Mouse (Mus musculus) forebrain, embryonic 15.5 days (tissue): ENCODE measurements around the gene Bbs9. TPM values are rescaled to one million over a fixed set of nuclear protein-coding genes. Genes with fewer than 3 reads are reported as not detected.
"Not testable (repeated sequence)": the region's sequence is repeated elsewhere in the genome, so short reads cannot be mapped to it uniquely, and the experiment has no call there.

Experiments
- ATAC-seq: fragments of 200-750 bp; cut with Nextera tagmentation; replicated peaks from 2 replicates; pipeline ENCODE4 v1.8.0; 2017; ENCODE audit warnings: mild to moderate bottlenecking, moderate TSS enrichment, moderate library complexity
- H3K27ac ChIP-seq: fragments of 300-500 bp; sonication (generic); replicated peaks from 2 replicates; pipeline ENCODE4 v1.5.1; 2015; ENCODE audit warnings: mild to moderate bottlenecking, inconsistent platforms
- H3K27me3 ChIP-seq: fragments of 300-500 bp; sonication (generic); 2 replicates; pipeline ENCODE4 v1.6.1; 2015; ENCODE audit warnings: inconsistent platforms
- H3K36me3 ChIP-seq: fragments of 300-500 bp; sonication (generic); 2 replicates; pipeline ENCODE4 v1.6.1; 2015; ENCODE audit warnings: mild to moderate bottlenecking, inconsistent platforms
- H3K4me1 ChIP-seq: fragments of 300-500 bp; sonication (generic); 2 replicates; pipeline ENCODE4 v1.6.1; 2015; ENCODE audit warnings: inconsistent platforms
- H3K4me2 ChIP-seq: fragments of 300-500 bp; sonication (generic); replicated peaks from 2 replicates; pipeline ENCODE4 v1.6.1; 2015; ENCODE audit warnings: mild to moderate bottlenecking, inconsistent platforms
- H3K4me3 ChIP-seq: fragments of 300-500 bp; sonication (generic); 2 replicates; pipeline ENCODE4 v1.5.1; 2015; ENCODE audit warnings: mild to moderate bottlenecking, inconsistent platforms
- H3K9ac ChIP-seq: fragments of 300-500 bp; sonication (generic); replicated peaks from 2 replicates; pipeline ENCODE4 v1.6.1; 2015; ENCODE audit warnings: mild to moderate bottlenecking, inconsistent platforms
- H3K9me3 ChIP-seq: fragments of 300-500 bp; sonication (generic); 2 replicates; pipeline ENCODE4 v1.6.1; 2016; ENCODE audit warnings: inconsistent platforms
- WGBS: fragments of 180-500 bp; shearing (Covaris S2); methylation state at CpG from one replicate; pipeline ENCODE4 v1.1.7; 2015; ENCODE audit warnings: mixed read lengths; 5-methylcytosine and 5-hydroxymethylcytosine counted together
- polyA plus RNA-seq: library from polyadenylated mRNA; unstranded; fragments of >200 nt; fragmentation: Nextera tagmentation; extraction: Ambion mirVana; gene quantifications from 2 replicates; pipeline ENCODE4 v1.2.1, GENCODE M21; 2015

Bbs9 gene
- polyA plus RNA-seq, 1 experiment from 2014 or later = 20.8 TPM

DNA sequence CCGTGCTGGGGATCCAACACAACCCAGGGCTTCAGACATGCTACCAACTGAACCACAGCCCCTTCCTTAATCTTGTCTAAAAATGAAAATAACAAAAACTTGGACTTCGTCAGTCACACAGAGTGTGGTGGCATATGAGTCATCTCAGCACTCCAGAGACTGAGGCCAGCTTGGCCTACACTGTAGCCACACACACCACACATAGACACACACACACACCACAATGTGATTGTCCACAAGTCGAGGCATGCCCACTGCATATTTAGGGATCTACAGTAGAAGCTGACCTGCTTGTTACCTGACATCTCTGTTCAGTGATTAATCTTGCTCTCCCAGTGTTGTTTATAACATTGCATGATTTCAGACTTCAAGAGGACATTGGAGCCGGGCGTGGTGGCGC, 26.3 kb upstream of the Bbs9 start:
- Histone ChIP-seq H3K9ac (no peak overlapping the region), H3K27ac (no peak overlapping the region), H3K27me3 (no peaks in the 10 kb centered on the region), H3K36me3 (peaks cover 77% of the 10 kb centered on the region), H3K4me1 (no peaks in the 10 kb centered on the region), H3K9me3 (no peaks in the 10 kb centered on the region), H3K4me2 (no peak overlapping the region), H3K4me3 (no peak overlapping the region)
- 96% methylated on average over 6 of the region's 6 CpGs for WGBS
- ATAC-seq = no peak

DNA sequence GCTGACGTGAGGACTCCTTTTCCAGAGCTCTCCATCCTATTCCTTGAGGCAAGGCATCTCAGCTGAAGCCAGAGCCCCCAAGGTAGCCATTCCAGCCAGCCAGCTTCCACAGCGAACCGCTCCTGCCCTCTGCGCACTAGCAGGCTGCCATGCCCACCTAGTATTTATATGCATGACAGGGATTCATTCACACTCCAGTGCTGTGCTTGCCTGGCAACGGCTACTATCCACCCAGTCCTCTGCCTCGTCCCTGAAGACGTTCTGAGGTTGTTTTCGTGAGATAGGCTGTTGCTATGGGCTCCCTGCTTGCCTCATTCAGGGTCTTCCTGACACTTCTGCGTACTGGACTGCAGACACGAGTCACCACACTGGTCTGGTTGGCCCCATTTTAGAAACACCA, 22.8 kb upstream of the Bbs9 start:
- 94% methylated on average over 10 of the region's 10 CpGs for WGBS
- Histone ChIP-seq H3K9me3 (no peaks in the 10 kb centered on the region), H3K27ac (no peak overlapping the region), H3K4me3 (no peak overlapping the region), H3K27me3 (no peaks in the 10 kb centered on the region), H3K4me2 (no peak overlapping the region), H3K9ac (no peak overlapping the region), H3K36me3 (peaks cover 98% of the 10 kb centered on the region), H3K4me1 (no peaks in the 10 kb centered on the region)
- no peak for ATAC-seq

DNA sequence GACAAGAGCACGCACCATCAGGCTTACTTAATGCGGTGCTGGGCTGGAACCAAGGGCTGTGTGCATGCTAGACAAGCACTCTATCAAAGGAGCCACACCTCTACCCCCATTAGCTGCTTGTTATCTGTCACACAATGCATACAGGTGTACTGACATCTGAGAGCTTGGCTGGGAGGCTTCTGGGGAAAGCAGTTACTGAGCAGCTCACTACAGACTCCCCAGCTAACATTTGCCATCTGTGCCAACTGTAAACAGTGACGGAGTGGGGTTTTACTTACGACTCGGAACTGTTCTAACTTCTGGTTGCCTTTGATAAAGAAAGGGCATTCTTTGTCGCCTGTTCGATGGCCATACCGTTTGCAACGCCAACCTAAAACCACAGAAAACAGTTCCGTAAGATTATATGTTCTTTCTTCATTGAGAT, 22.0 kb upstream of the Bbs9 start:
- Histone ChIP-seq H3K27me3 (no peaks in the 10 kb centered on the region), H3K9ac (no peak overlapping the region), H3K4me2 (no peak overlapping the region), H3K36me3 (peaks cover 95% of the 10 kb centered on the region), H3K4me3 (no peak overlapping the region), H3K9me3 (no peaks in the 10 kb centered on the region), H3K27ac (no peak overlapping the region), H3K4me1 (no peaks in the 10 kb centered on the region)
- 90% methylated on average over 10 of the region's 10 CpGs for WGBS
- ATAC-seq = no peak

DNA sequence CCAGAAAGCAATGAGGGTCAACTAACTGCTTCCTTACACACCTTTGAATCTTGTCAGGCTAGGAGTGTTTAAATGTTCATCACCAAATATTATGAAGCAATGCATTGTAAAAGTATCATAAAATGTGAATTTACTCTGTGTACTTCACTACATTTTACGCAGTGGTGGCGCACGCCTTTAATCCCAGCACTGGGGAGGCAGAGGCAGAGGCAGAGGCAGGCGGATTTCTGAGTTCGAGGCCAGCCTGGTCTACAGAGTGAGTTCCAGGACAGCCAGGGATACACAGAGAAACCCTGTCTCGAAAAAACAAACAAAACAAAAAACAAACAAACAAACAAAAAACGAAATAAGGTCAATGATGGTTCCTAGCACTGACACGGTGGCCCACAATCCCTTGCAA, 21.5 kb upstream of the Bbs9 start, which contains the start of gene Gm17545:
Gene Gm17545 (plus strand): TSS at position 301 of the 400 bp plus-strand sequence.
- H3K4me1 ChIP-seq, H3K9ac ChIP-seq, H3K4me3 ChIP-seq, H3K27ac ChIP-seq, H3K4me2 ChIP-seq, H3K27me3 ChIP-seq, H3K9me3 ChIP-seq, ATAC-seq: not testable (repeated sequence)
- peaks cover 90% of the 10 kb centered on the region for H3K36me3 ChIP-seq
- 94% methylated on average over 8 of the region's 8 CpGs for WGBS

DNA sequence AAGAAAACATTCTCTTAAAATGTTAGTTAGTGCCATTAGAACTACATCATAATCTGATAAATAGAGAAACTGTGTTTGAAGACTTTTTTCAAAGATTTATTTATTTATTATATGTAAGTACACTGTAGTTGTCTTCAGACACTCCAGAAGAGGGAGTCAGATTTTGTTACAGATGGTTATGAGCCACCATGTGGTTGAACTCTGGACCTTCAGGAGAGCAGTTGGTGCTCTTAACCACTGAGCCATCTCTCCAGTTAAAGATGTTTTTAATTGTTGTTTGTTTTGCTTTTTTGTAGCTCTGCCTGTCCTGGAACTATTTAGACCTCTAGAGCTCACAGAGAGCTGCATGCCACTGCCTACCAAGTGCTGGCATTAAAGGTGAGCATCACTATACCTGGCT, 20.5 kb upstream of the Bbs9 start:
- ATAC-seq = no peak
- no peak overlapping the region for H3K9ac ChIP-seq
- H3K27me3 ChIP-seq = no peaks in the 10 kb centered on the region
- no peak overlapping the region for H3K27ac ChIP-seq
- H3K9me3 ChIP-seq = no peaks in the 10 kb centered on the region
- no peak overlapping the region for H3K4me2 ChIP-seq
- H3K36me3 ChIP-seq = peaks cover 80% of the 10 kb centered on the region
- no peak overlapping the region for H3K4me3 ChIP-seq
- H3K4me1 ChIP-seq = no peaks in the 10 kb centered on the region

DNA sequence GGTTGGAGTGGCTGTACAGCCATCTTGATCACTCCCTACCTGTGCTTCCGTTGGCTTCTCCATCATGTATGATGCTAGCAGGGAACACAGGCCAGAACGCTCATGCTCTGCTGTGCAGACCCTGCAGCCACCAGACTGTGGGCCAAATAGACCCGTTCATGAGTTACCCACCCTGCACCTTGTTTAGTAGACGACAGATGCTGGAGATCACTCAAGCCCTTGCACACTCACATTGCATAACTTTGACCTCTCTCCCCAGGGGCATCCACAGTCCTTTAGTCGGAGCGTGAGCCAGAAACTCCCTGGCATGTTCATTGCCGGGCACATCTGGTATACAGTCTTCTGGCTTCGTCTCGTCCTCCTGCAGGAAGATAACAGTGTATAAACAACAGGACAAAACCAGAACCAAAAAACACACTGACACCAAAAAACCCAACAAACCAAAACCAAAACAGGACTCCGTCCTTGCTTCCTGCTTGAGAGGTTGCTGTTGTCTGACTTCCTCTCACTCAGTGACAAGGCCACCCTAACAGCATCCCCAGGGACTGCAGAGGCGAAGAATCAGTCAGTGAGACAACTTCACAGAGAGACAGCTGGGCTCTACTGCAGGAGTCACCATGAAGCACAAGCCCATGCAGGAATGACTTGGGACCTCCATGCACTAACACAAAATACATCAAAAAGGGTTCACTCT, 18.2 kb upstream of the Bbs9 start:
- Histone ChIP-seq H3K27me3 (no peaks in the 10 kb centered on the region), H3K27ac (no peak overlapping the region), H3K4me3 (no peak overlapping the region), H3K9me3 (no peaks in the 10 kb centered on the region), H3K36me3 (peaks cover 60% of the 10 kb centered on the region), H3K4me1 (no peaks in the 10 kb centered on the region; the same call in 1 of the 2 replicates), H3K9ac (no peak overlapping the region), H3K4me2 (no peak overlapping the region)
- no peak for ATAC-seq
- WGBS = 94% methylated on average over 11 of the region's 11 CpGs

DNA sequence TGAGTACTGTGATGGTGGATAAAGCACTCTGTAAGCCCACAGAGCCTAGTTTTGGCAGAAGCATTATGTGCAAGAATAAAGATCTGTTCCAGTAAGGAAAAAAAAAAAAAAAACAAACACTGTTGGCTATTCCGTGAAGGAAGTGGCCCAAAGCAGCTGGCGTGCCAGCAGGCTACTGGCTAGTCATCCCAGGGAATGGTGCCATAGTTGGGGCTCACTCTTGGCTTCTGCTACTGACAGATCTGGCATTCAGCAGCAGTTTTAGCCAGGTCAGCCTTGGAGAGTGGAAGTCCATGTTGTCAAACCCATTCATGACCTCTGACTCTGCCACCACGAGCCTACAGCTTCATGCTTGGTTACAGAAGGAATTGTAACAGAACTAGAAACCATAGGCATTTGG, 13.6 kb upstream of the Bbs9 start:
- Histone ChIP-seq H3K27me3 (no peaks in the 10 kb centered on the region), H3K4me3 (no peak overlapping the region), H3K4me2 (no peak overlapping the region), H3K9me3 (no peaks in the 10 kb centered on the region), H3K9ac (no peak overlapping the region), H3K27ac (no peak overlapping the region), H3K4me1 (peaks cover 4% of the 10 kb centered on the region), H3K36me3 (peaks cover 18% of the 10 kb centered on the region)
- WGBS = 67% methylated on average over 3 of the region's 3 CpGs
- ATAC-seq = no peak

DNA sequence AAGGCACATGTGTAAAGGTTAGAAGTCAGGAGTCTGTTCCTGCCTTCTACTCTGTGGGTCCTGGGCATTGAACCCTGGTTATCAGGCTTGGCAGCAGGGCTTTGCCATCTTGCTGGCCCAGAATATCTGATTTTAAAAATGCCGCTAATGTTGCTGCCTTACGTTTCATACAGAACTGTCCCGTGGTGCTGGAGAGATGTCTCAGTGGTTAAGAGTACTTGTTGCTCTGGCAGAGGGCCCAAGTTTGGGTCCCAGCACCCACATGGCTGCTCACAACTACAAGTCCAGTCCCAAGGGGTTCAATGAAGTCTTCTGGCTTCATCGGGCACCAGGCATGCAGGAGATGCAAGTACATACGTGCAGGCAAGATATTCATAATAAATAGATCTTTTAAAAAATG, 9.3 kb upstream of the Bbs9 start:
- no peak for ATAC-seq
- Histone ChIP-seq H3K4me3 (no peak overlapping the region), H3K4me2 (no peak overlapping the region), H3K9me3 (no peaks in the 10 kb centered on the region), H3K9ac (no peak overlapping the region), H3K36me3 (0 out of 2 replicates have a peak, but pooled peaks cover 3% of the 10 kb centered on the region), H3K27me3 (no peaks in the 10 kb centered on the region), H3K27ac (no peak overlapping the region), H3K4me1 (peaks cover 12% of the 10 kb centered on the region)
- 95% methylated on average over 5 of the region's 5 CpGs for WGBS

DNA sequence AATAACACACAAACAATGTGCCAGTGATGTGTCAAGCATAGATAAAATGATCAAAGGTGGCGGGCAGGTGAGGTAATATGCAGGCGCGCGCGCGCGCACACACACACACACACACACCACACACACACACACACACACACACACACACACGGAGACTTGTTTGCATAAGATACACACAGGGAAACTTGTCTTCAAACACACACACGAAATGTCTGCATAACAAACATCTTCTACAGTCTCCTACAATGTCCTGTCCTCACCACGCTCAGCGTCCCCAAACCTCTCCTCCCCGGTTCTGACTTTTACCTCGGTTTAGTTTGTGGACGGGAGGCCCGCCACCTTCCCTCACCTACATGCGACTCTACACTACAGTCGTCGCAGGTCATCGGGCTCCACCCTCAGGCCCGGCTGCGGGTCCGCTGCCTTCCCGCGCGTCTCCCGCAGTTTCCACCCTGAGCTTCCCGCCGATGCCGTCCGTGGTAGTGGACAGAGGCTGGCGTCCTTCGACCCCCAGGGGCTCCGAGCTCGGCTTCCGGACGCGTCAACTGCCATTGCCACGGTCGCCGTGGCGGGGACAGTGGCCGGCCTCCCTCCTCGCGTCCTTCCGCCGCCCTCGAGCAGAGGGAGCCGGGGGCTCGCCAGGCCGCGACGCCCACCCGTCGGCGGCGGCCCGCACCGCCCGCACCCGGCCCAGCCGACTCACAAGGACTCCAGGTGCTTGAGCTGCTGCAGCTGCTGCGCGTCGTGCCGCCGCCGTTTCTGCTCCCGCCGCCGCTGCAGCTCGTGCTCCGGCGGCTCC, 7.9 kb upstream of the Bbs9 start:
- H3K4me1 ChIP-seq = peaks cover 12% of the 10 kb centered on the region
- H3K27me3 ChIP-seq = no peaks in the 10 kb centered on the region
- no peaks in the 10 kb centered on the region for H3K9me3 ChIP-seq
- peak overlapping the region; percentile 92 for H3K27ac ChIP-seq
- peak; percentile 80 for ATAC-seq
- peak overlapping the region; percentile 90 for H3K9ac ChIP-seq
- WGBS = under 1% methylated on average over 73 of the region's 73 CpGs
- peak overlapping the region; percentile 87 for H3K4me3 ChIP-seq
- 0 out of 2 replicates have a peak, but pooled peaks cover 3% of the 10 kb centered on the region for H3K36me3 ChIP-seq
- peak overlapping the region; percentile 58 for H3K4me2 ChIP-seq

DNA sequence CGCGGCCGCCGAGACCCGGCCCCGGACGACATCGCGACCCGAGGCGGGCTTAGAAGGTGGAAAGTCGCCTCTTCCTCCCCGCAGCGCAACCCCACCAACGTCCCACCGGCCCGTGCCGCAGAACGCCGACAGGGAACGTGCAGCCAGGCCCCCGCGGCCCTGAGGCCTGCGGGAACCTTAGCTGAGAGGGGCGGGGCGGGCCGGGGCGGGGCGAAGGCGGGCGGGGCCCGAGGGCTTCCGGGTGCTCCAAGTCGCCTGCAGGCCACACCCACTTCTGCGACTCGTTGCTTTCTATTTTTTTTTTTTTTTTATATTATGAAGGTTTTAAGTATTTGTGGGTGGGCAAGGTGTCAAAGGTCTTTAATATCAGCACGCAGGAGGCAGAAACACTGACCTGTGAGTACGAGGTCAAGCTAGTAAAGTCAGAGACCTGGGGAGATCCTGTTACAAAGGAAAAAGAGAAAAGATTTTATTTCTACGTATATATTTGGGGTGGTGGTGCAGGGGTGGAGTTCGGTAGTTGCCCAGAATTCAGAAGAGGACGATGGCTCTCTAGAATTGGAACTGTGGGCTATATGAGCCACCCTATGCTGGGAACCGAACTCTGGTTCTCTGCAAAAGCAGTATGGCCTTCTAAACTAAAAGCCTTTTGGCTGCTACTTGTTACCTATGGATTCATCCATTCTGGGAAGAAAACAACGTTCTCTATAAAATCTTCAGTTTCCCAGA, 7.2 kb upstream of the Bbs9 start:
- peak overlapping the region; percentile 87 for H3K4me3 ChIP-seq
- H3K4me2 ChIP-seq = peak overlapping the region; percentile 58
- no peaks in the 10 kb centered on the region for H3K27me3 ChIP-seq
- peak; percentile 91 for ATAC-seq
- peak overlapping the region; percentile 92 for H3K27ac ChIP-seq
- peak overlapping the region; percentile 90 for H3K9ac ChIP-seq
- no peaks in the 10 kb centered on the region for H3K9me3 ChIP-seq
- 3% methylated on average over 43 of the region's 43 CpGs for WGBS
- 0 out of 2 replicates have a peak, but pooled peaks cover 3% of the 10 kb centered on the region for H3K36me3 ChIP-seq
- peaks cover 12% of the 10 kb centered on the region for H3K4me1 ChIP-seq

DNA sequence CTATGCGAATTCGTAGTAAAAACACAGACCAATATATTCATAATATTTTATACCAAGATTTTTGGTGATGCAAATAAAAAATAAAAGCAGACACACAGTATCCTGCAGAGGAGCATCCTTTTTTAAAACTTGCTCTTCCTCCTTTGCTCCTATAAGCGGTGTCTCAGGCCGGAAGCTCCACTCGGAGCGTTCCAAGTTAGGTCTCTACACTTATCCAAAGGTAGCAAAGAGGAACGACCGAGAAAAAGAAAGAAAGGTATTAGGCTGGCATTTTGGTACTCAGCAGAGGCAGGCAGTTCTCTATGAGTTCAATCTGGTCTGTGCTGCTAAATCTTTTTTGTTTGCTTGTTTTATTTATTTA, 6.6 kb upstream of the Bbs9 start:
- no peak for ATAC-seq
- Histone ChIP-seq H3K9me3 (no peaks in the 10 kb centered on the region), H3K4me3 (no peak overlapping the region), H3K27me3 (no peaks in the 10 kb centered on the region), H3K4me1 (peaks cover 12% of the 10 kb centered on the region), H3K36me3 (0 out of 2 replicates have a peak, but pooled peaks cover 3% of the 10 kb centered on the region), H3K4me2 (no peak overlapping the region), H3K9ac (no peak overlapping the region), H3K27ac (no peak overlapping the region; the same call in 1 of the 2 replicates)
- WGBS = 80% methylated on average over 8 of the region's 8 CpGs

DNA sequence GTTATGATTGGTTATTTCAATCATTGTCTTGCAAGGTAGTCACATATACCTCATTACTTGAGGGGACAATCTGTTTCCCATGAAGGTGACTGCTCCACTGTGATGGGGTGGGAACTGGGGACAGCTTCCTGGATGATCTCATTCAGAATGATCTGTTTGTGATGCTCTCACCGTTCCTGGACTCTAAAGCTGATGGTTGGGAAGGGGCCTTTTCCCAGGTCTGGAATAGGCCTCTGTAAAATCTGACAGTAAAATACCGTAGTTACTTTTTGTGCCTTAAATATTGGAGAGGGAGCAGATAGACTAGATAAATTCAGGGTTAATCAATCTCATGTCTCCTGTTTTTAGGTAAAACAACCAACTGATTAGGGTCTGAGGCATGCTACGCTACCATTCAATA, 5.9 kb upstream of the Bbs9 start, which contains the start of gene Rp9:
Gene Rp9 (minus strand): TSS at position 101 of the 400 bp plus-strand sequence.
- H3K4me2 ChIP-seq = peak within 1 kb of the TSS; percentile 58
- peak within 1 kb of the TSS; percentile 87 for H3K4me3 ChIP-seq
- no peak within 1 kb of the TSS; the same call in 1 of the 2 replicates for H3K27ac ChIP-seq
- H3K9me3 ChIP-seq = no peaks in the 10 kb centered on the region
- H3K9ac ChIP-seq = peak within 1 kb of the TSS; percentile 90
- WGBS = 89% methylated on average over 3 of the region's 3 CpGs
- H3K36me3 ChIP-seq = 0 out of 2 replicates have a peak, but pooled peaks cover 3% of the 10 kb centered on the region
- H3K4me1 ChIP-seq = peaks cover 12% of the 10 kb centered on the region
- ATAC-seq = no peak
- no peaks in the 10 kb centered on the region for H3K27me3 ChIP-seq
